Mouse (Mus musculus): ENCODE data around the gene Wdr70. TPM values are rescaled to one million over a fixed set of nuclear protein-coding genes. Genes with fewer than 3 reads are reported as not detected.

The Wdr70 gene
- polyA plus RNA-seq, 1 experiment: 20.6 TPM

GRCm38 (mm10) chr15:7934105-7934504 is 164.9 kb downstream of the Wdr70 start:
- no peak for DNase-seq (ENCODE audit: low spot score)

GRCm38 (mm10) chr15:7931605-7932008 is 167.4 kb downstream of the Wdr70 start:
- DNase-seq (ENCODE audit: low spot score): peak; percentile 32

GRCm38 (mm10) chr15:7925382-7925781 is 173.6 kb downstream of the Wdr70 start:
- no peak for DNase-seq (ENCODE audit: low spot score)

- DNase-seq (ENCODE audit: low spot score): no peak
Measured at GRCm38 (mm10) chr15:7923281-7923680, 175.7 kb downstream of the Wdr70 start.

GRCm38 (mm10) chr15:7922291-7923037 is 176.5 kb downstream of the Wdr70 start:
- DNase-seq (ENCODE audit: low spot score): no peak

- no peak for DNase-seq (ENCODE audit: low spot score)
Measured at GRCm38 (mm10) chr15:7921124-7921523, 177.9 kb downstream of the Wdr70 start.

- DNase-seq (ENCODE audit: low spot score): no peak
Measured at GRCm38 (mm10) chr15:7906491-7907035, 192.4 kb downstream of the Wdr70 start.

GRCm38 (mm10) chr15:7899286-7899685 is 199.7 kb downstream of the Wdr70 start:
- no peak for DNase-seq (ENCODE audit: low spot score)

- no peak for DNase-seq (ENCODE audit: low spot score)
Measured at GRCm38 (mm10) chr15:7891547-7892282, 207.3 kb downstream of the Wdr70 start.

GRCm38 (mm10) chr15:7890286-7890685 is 208.7 kb downstream of the Wdr70 start:
- no peak for DNase-seq (ENCODE audit: low spot score)

GRCm38 (mm10) chr15:7889362-7889674 is 209.7 kb downstream of the Wdr70 start:
- no peak for DNase-seq (ENCODE audit: low spot score)

GRCm38 (mm10) chr15:7888617-7889361 is 210.2 kb downstream of the Wdr70 start:
- no peak for DNase-seq (ENCODE audit: low spot score)

- DNase-seq (ENCODE audit: low spot score): no peak
Measured at GRCm38 (mm10) chr15:7886591-7886990, 212.4 kb downstream of the Wdr70 start.

- no peak for DNase-seq (ENCODE audit: low spot score)
Measured at GRCm38 (mm10) chr15:7885106-7885505, 213.9 kb downstream of the Wdr70 start.

GRCm38 (mm10) chr15:7884181-7884580 is 214.8 kb downstream of the Wdr70 start:
- no peak for DNase-seq (ENCODE audit: low spot score)

GRCm38 (mm10) chr15:7879956-7880355 is 219.1 kb downstream of the Wdr70 start:
- DNase-seq (ENCODE audit: low spot score): no peak

GRCm38 (mm10) chr15:7878861-7879260 is 220.1 kb downstream of the Wdr70 start:
- no peak for DNase-seq (ENCODE audit: low spot score)

- no peak for DNase-seq (ENCODE audit: low spot score)
Measured at GRCm38 (mm10) chr15:7877560-7878467, 221.2 kb downstream of the Wdr70 start.

- DNase-seq (ENCODE audit: low spot score): no peak
Measured at GRCm38 (mm10) chr15:7875879-7876278, 223.1 kb downstream of the Wdr70 start.

GRCm38 (mm10) chr15:7872473-7872872 is 226.5 kb downstream of the Wdr70 start:
- DNase-seq (ENCODE audit: low spot score): no peak

GRCm38 (mm10) chr15:7865305-7865704 is 233.7 kb downstream of the Wdr70 start:
- no peak for DNase-seq (ENCODE audit: low spot score)

Measured in urinary bladder, adult 2 months (tissue).